Mouse (Mus musculus): ENCODE data around the gene Tmtc2.

The Tmtc2 gene

GRCm38 (mm10) chr10:105186636-105187035 lies 387.6 kb downstream of the Tmtc2 start:
- no peak for DNase-seq (ENCODE audit: low read depth, low spot score)

- no peak for DNase-seq (ENCODE audit: low read depth, low spot score)
Observed at GRCm38 (mm10) chr10:105168443-105169102, 405.7 kb downstream of the Tmtc2 start.

GRCm38 (mm10) chr10:105165291-105165690 lies 409.0 kb downstream of the Tmtc2 start:
- DNase-seq (ENCODE audit: low read depth, low spot score) = no peak

- DNase-seq (ENCODE audit: low read depth, low spot score) = no peak
Observed at GRCm38 (mm10) chr10:105153789-105154188, 420.5 kb downstream of the Tmtc2 start.

- DNase-seq (ENCODE audit: low read depth, low spot score) = no peak
Observed at GRCm38 (mm10) chr10:105144382-105144781, 429.9 kb downstream of the Tmtc2 start.

GRCm38 (mm10) chr10:105142201-105142600 lies 432.1 kb downstream of the Tmtc2 start:
- no peak for DNase-seq (ENCODE audit: low read depth, low spot score)
